Mouse (Mus musculus) hindlimb bud, embryonic 11.5 days (tissue): ENCODE measurements at regions not wholly inside any gene's neighbourhood (a gene's known extent, or its start where the extent isn't known, plus 50 kb on each side); places are given as distances from the start of the nearest gene placed in this dataset.
"Not testable (repeated sequence)": the region's sequence is repeated elsewhere in the genome, so short reads cannot be mapped to it uniquely, and the experiment has no call there.

Experiments used
- DNase-seq: peaks from one replicate; pipeline ENCODE4 v3.0.0-alpha.2; 2012; ENCODE audit warnings: low read depth, low spot score; ENCODE audit errors: extremely low spot score

DNA sequence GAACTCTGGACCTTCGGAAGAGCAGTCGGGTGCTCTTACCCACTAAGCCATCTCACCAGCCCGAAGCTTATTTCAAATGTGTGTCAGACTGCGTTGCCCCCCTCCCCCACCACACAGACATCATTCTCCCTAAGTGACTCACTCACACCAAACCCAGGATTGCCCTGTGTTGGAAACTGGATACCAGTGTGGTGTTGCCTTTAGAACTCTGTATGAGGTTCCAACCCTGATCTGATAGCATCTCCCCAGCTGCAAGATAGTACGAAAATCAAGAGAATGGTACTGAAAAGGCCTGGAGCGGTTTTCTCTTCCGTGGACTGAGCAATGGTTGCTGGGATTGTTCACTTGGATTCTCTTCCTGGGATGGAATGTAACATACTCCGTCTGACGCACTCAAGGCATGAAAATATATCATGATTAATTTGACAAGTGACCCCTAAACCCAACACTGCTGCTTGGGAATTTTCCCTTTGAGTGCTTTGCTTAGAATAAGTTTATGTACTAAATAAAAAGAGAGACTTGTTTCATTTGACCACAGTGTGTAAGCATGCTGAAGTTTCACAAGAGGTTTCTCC, 63.0 kb downstream of the Hand2 start:
- DNase-seq, result no peak

- no peak for DNase-seq
These were observed 66.8 kb downstream of the Hand2 start for GRCm38 (mm10) chr8:57387627-57388026.

- DNase-seq, result no peak
These were observed 67.1 kb upstream of the Scrg1 start for GRCm38 (mm10) chr8:57388579-57388978.

DNA sequence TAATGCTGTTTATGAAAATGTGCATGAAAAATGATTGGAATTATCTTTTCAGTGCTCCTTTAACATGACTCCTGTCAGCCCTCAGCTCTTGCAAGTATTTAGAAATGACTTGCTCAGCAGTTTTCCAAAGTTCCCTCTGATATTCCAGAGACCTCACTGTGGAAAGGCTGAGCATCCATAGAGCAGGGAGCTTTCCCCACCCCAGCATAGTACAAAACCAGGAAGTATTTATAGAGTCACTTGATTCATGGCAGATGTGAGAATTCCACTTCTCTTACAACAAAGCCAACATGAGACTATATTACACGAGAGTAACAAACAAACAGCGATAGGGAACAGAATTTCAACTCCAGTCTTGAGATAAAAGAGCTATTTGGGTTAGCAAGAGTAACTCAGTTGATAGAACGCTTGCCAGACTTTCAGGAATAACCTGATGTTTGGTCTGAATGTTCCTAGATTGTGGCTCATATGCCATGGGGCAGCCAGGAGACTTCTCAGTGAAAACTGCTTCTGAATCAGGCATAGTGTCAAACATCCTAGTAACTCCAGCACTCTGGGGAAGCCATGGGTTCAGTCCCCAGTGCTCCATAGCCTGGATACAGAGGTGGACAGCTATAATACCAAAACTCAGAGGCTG, 57.6 kb upstream of the Scrg1 start:
- DNase-seq, result no peak

- not testable (repeated sequence) for DNase-seq
These were observed 55.6 kb upstream of the Scrg1 start for GRCm38 (mm10) chr8:57400171-57400570.

DNA sequence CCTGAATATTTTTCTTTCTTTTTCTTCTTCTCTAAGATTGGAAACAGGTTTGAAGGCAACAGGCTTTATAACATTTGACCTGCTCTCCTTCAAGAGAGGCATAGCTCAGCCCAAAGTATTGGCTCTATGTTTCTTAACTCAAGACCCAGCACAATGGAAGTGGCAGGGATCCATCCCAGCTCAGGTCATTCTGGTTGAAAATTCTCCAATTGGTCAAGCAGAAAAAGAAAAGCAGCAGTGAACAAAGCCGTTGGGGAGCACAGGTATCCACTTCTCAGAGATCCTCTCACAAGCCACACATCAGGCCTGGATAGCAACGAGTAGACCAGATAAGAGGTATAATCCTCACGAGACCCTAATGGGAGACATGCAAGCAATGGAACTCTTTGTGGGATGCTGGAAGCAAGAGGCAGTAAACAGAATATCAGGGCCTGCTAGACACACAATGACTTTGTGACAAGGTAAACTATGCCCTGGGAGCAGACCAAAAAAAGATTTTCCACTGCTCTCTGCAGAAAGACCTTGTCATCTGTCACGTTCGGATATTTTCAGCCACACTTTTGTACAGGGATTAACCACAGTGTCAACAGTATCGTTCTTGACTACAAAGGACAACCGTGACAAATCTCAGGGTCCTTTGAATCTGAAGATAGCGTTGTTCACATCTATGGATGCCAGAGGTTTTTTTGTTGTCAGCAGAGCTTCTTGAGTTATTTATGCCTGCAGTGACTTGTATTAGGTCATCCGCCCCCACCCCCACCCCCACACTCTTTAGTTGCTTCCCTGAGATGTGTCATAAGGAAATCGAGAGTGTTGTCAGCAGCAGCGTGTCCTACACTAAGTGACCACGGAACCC, 54.7 kb upstream of the Scrg1 start:
- no peak for DNase-seq

DNA sequence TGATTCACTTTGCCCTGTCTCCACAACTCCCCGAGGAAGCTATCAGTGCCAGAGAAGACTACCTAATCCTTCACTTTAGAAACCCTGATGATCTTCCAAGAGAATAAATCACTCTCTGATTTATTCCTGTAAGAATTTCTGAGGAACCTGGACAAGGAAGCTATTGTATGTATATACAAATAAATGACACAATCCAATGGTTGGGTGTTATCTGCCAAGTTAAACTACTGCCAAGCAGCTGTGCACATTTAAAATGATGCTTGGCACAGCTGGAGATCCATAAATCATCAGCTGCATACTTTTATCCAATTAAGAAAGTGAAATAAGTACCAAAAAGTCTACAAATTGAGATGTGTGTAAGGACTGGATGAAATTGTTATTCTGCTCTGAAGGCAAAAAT, 54.1 kb upstream of the Scrg1 start:
- no peak for DNase-seq

- DNase-seq, result no peak
These were observed 53.5 kb upstream of the Scrg1 start for GRCm38 (mm10) chr8:57402200-57402599.

DNA sequence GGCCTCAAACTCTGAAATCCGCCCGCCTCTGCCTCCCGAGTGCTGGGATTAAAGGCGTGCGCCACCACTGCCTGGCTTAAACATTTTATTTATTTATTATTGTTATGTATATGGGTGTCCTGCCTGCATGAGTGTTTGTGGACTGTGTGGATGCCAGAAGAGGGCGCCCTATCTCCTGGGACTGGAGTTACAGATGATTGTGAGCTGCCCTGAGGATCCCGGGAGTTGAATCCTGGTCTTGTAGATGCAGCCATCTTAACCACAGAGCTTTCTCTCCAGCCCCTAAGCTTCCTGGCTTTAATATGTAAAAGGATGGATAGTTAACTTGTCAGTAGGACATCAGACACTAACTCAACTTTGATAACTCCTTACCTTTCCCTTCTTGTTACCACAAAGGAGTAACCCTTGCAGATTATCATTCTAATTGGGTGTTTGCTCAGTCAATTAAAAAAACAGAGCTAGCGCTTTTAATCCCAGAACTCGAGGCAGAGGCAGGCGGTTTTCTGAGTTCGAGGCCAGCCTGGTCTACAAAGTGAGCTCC, 52.0 kb upstream of the Scrg1 start:
- DNase-seq, result no peak

GRCm38 (mm10) chr8:57405277-57405817, 50.4 kb upstream of the Scrg1 start:
- DNase-seq, result peak; percentile 54
